Mouse (Mus musculus) midbrain, postnatal 0 days (tissue): ENCODE data around the gene Inca1. TPM values are rescaled to one million over a fixed set of nuclear protein-coding genes. Genes with fewer than 3 reads are reported as not detected.

ENCODE experiments used
- ATAC-seq: fragments of 200-750 bp; cut with Nextera tagmentation; 2 replicates; pipeline ENCODE4 v1.8.0; 2017; ENCODE audit warnings: moderate number of reproducible peaks, mild to moderate bottlenecking, moderate TSS enrichment, moderate library complexity; ENCODE audit not compliant: low FRiP score
- DNase-seq: peaks from one replicate; pipeline ENCODE4 v3.0.0-alpha.2; 2015; ENCODE audit warnings: low spot score
- H3K27ac ChIP-seq: fragments of 300-500 bp; sonication (generic); 2 replicates; pipeline ENCODE4 v1.5.1; 2014; ENCODE audit warnings: low read depth, mild to moderate bottlenecking, low read length, mixed read lengths
- H3K27me3 ChIP-seq: fragments of 300-500 bp; sonication (generic); 2 replicates; pipeline ENCODE4 v1.6.1; 2014; ENCODE audit warnings: low read length, control low read depth, mixed read lengths; ENCODE audit not compliant: insufficient read depth
- H3K36me3 ChIP-seq: fragments of 300-500 bp; sonication (generic); 2 replicates; pipeline ENCODE4 v1.6.1; 2014; ENCODE audit warnings: low read length, control low read depth, mixed read lengths; ENCODE audit not compliant: insufficient read depth
- H3K4me1 ChIP-seq: fragments of 300-500 bp; sonication (generic); 2 replicates; pipeline ENCODE4 v1.6.1; 2014; ENCODE audit warnings: mild to moderate bottlenecking, control low read depth, antibody characterized with exemption, low read length, mixed read lengths; ENCODE audit not compliant: insufficient read depth
- H3K4me2 ChIP-seq: fragments of 300-500 bp; sonication (generic); 2 replicates; pipeline ENCODE4 v1.6.1; 2014; ENCODE audit warnings: low read depth, mild to moderate bottlenecking, low read length, mixed read lengths; ENCODE audit not compliant: poor library complexity, severe bottlenecking
- H3K4me3 ChIP-seq: fragments of 300-500 bp; sonication (generic); 2 replicates; pipeline ENCODE4 v1.5.1; 2014; ENCODE audit warnings: low read depth, mild to moderate bottlenecking, low read length, moderate library complexity
- H3K9ac ChIP-seq: fragments of 300-500 bp; sonication (generic); replicated peaks from 2 replicates; pipeline ENCODE4 v1.6.1; 2014; ENCODE audit warnings: mild to moderate bottlenecking, low read length, moderate library complexity, mixed read lengths; ENCODE audit not compliant: poor library complexity, severe bottlenecking
- H3K9me3 ChIP-seq: fragments of 300-500 bp; sonication (generic); 2 replicates; pipeline ENCODE4 v1.6.1; 2016; ENCODE audit warnings: low read length, control low read depth
- CTCF ChIP-seq: IDR thresholded peaks from 2 replicates; pipeline ENCODE4 v1.5.1; 2016; ENCODE audit warnings: antibody characterized with exemption, mild to moderate bottlenecking
- WGBS: fragments of 180-500 bp; shearing (Covaris S2); extraction: QIAGEN DNeasy Blood & Tissue Kit; methylation state at CpG from one replicate; pipeline ENCODE4 v1.1.7; 2014; 5-methylcytosine and 5-hydroxymethylcytosine counted together
- polyA plus RNA-seq: library from polyadenylated mRNA; unstranded; fragments of >200 nt; fragmentation: Nextera tagmentation; extraction: Ambion mirVana; gene quantifications from 2 replicates; pipeline ENCODE4 v1.2.1, GENCODE M21; 2015
- total RNA-seq: library from RNA; depleted of rRNA; stranded (reverse); fragments of >200 nt; gene quantifications from 2 replicates; pipeline ENCODE4 v1.2.3, GENCODE M21; 2014

Gene Inca1
- total and polyA plus RNA-seq, 2 experiments from 2014 or later: 2.1 to 4.8 TPM

DNA sequence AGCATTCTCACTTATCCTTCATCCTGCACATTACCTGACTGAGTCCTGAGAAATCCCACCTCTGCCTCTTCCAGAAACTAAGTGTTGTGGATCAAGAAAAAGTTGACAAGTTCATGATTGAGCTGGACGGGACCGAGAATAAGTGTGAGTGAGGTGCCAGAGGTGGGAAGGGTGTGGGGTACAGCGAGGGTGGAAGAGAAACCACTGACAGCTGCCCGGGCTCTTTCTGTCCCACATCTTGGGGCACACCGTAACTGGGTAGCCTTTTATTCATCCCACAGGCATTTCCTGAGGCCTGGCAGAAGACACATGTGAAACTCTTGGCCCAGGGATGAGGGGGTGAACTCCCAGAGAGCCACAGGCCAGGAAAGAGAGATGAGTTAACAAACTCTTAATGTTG, 41.4 kb downstream of the Inca1 start:
- DNase-seq: no peak
- no peak for ATAC-seq

DNA sequence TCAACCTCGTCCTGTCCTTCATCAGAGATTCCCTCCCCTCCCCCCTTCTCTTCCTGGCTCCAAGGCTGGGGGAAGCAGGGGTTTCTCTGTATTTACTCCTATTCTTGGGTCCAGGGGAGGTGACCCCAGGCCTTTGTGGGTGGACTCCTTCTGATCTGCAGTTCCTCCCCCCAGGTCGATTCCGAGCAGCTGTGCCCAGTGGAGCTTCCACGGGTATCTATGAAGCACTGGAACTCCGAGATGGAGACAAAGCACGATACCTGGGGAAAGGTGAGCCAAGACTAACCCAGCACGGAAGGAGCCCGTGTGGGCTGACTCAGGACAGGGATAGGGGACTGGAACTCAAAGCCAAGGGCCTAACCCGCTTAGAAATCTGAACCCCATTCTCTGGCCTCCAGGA, 42.0 kb downstream of the Inca1 start:
- no peak for TF ChIP-seq CTCF
- no peak overlapping the region for H3K4me3 ChIP-seq
- no peak overlapping the region for H3K9ac ChIP-seq
- ATAC-seq (no peak), DNase-seq (no peak)
- no peak overlapping the region for H3K4me2 ChIP-seq
- H3K27me3 ChIP-seq: no peaks in the 10 kb centered on the region
- no peak overlapping the region for H3K27ac ChIP-seq
- H3K4me1 ChIP-seq: peaks cover 5% of the 10 kb centered on the region; the same call in 1 of the 2 replicates
- H3K9me3 ChIP-seq: no peaks in the 10 kb centered on the region
- WGBS: 61% methylated on average over 9 of the region's 9 CpGs
- peaks cover 11% of the 10 kb centered on the region for H3K36me3 ChIP-seq

More for the DNA sequence above, 41.4 kb downstream of the Inca1 start:
- H3K9me3 ChIP-seq: no peaks in the 10 kb centered on the region
- no peak overlapping the region for H3K4me2 ChIP-seq
- TF ChIP-seq CTCF: no peak
- H3K36me3 ChIP-seq: peaks cover 13% of the 10 kb centered on the region
- no peak overlapping the region for H3K4me3 ChIP-seq
- H3K27ac ChIP-seq: no peak overlapping the region
- no peaks in the 10 kb centered on the region for H3K27me3 ChIP-seq
- H3K4me1 ChIP-seq: peaks cover 5% of the 10 kb centered on the region; the same call in 1 of the 2 replicates
- 92% methylated on average over 5 of the region's 5 CpGs for WGBS
- H3K9ac ChIP-seq: no peak overlapping the region

DNA sequence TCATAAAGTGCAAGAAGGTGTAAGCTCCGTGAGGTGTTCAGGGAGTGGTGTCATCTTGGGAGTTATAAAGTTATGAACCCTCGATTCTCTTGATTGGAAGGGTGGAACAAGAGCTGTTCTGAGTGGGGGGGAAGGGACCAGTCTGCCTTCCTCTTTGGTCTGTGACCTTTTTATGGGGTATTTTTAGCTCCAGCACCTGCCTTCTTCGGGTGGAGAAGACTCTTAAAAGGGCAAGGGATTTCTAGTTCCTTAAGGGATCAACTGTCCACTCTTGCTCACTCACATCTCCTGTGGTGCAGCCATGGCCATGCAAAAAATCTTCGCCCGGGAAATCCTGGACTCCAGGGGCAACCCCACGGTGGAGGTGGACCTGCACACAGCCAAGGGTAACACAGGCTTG, 42.4 kb downstream of the Inca1 start:
- Histone ChIP-seq H3K36me3 (peaks cover 8% of the 10 kb centered on the region), H3K4me3 (no peak overlapping the region), H3K27ac (no peak overlapping the region), H3K9me3 (no peaks in the 10 kb centered on the region), H3K9ac (no peak overlapping the region), H3K4me1 (peaks cover 8% of the 10 kb centered on the region), H3K27me3 (no peaks in the 10 kb centered on the region), H3K4me2 (no peak overlapping the region)
- ATAC-seq (no peak), DNase-seq (no peak)
- WGBS: 53% methylated on average over 6 of the region's 6 CpGs
- no peak for TF ChIP-seq CTCF

DNA sequence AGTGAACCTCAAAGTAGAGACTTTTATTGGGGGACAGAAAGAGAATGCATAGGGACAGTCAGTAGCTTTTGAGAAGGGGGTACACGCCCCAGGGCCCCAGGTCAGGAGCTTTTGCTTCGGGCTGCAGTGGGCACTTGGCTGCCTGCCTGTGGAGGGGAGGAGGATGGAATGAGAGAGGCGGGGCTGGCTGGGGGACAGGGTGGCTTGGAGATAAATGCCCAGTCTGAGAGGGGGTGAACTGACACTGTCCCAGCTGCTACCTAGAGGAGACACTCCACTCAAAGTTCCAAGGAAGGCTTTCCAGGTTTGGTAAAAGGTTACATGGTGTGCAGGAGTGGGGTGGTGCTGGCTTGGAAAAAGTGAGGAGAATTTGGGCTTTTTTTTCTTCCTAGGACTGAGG, 43.0 kb downstream of the Inca1 start, which contains the start of gene Eno3:
TSS of gene Eno3 (plus strand) at position 239 of the 400 bp plus-strand sequence.
- no peak for DNase-seq
- Histone ChIP-seq H3K9ac (peak within 1 kb of the TSS; percentile 42), H3K36me3 (peaks cover 5% of the 10 kb centered on the region; the same call in 1 of the 2 replicates), H3K4me1 (peaks cover 8% of the 10 kb centered on the region), H3K27ac (no peak within 1 kb of the TSS), H3K4me3 (peak within 1 kb of the TSS; percentile 99), H3K27me3 (no peaks in the 10 kb centered on the region), H3K4me2 (peak within 1 kb of the TSS; percentile 72), H3K9me3 (no peaks in the 10 kb centered on the region)
- WGBS: 14% methylated on average over 3 of the region's 3 CpGs
- ATAC-seq: no peak
- no peak for TF ChIP-seq CTCF

DNA sequence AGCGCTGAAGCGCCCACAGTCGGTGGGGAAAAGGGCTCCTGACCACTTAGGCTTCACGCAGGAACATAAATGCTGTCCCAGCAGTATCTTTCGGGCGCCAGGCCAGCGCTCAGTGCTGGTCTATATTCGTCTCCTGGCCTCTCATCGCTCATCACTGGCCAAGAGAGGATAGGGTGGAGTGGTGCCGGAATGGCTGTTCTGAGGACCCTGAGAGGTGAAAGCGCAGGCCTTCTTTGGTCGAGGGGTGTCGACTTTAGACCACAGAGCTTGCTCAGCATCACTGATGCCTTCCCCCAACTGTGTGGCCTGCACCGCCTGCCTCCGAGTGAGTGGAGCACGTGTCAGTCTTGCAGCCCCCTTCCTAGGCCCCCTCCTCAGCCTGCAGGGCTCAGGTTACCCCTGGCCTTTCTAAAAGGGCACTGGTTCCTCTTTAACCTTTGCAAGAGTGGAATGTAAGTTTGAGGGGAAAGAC, 43.5 kb downstream of the Inca1 start:
- H3K9me3 ChIP-seq: no peaks in the 10 kb centered on the region
- ATAC-seq (no peak), DNase-seq (no peak)
- peak overlapping the region; percentile 42; the same call in 1 of the 2 replicates for H3K9ac ChIP-seq
- peaks cover 8% of the 10 kb centered on the region for H3K4me1 ChIP-seq
- TF ChIP-seq CTCF: no peak
- no peaks in the 10 kb centered on the region for H3K27me3 ChIP-seq
- H3K4me3 ChIP-seq: peak overlapping the region; percentile 99
- peak overlapping the region; percentile 72 for H3K4me2 ChIP-seq
- H3K27ac ChIP-seq: no peak overlapping the region
- peaks cover 5% of the 10 kb centered on the region; the same call in 1 of the 2 replicates for H3K36me3 ChIP-seq
- 9% methylated on average over 16 of the region's 16 CpGs for WGBS

DNA sequence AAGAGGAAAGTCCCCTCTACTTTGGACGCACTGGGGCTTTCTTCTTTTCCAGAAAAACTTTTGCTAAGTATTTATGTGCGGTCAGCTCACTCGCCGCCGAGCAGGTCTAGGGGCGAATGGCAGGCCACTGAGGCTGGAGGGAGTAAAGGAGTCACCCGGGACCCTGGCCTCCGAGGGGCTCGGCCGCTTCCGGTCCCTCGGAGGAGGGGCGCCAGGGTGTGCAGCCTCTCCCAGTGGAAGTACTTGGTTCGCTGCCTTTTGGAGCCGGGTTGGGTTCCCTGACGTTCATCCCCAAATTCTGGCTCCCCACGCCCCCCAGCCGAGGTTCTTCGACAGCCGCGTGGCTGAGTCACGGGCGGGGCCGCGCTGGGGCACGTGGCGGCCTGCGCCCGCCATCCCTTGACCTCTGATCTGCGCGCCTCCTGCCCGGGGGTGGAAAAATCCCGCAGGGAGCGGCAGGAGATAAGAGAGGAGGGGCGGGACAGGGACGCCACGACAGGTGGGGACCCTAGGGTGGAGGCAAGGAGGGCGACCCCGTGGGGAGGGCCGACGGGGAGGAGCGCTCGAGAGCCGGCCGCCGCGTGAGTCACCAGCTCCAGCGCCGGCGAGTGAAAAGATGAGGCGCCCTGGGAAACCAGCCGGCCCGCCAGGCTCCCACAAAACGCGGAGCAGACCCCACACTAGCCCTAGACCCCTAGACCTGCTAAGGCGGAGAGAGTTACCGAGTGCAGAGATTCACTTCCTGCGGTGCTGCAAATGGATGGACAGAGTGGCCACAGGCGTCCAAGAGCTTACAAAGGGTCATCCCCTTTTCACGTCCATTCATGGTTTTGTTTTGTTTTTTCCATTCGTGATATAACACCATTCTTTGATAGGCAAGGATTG, 44.1 kb downstream of the Inca1 start:
- no peak for DNase-seq

More for the DNA sequence above, 44.1 kb downstream of the Inca1 start:
- H3K36me3 ChIP-seq: peaks cover 11% of the 10 kb centered on the region
- TF ChIP-seq CTCF: no peak
- 1% methylated on average over 60 of the region's 61 CpGs for WGBS
- peak overlapping the region; percentile 62; the same call in 1 of the 2 replicates for H3K27ac ChIP-seq
- H3K9me3 ChIP-seq: no peaks in the 10 kb centered on the region
- no peaks in the 10 kb centered on the region for H3K27me3 ChIP-seq
- H3K9ac ChIP-seq: peak overlapping the region; percentile 42
- peak overlapping the region; percentile 99 for H3K4me3 ChIP-seq
- ATAC-seq: no peak
- H3K4me2 ChIP-seq: peak overlapping the region; percentile 72
- H3K4me1 ChIP-seq: peaks cover 8% of the 10 kb centered on the region
